Mouse (Mus musculus) midbrain, postnatal 0 days (tissue): ENCODE data around the gene Sh3kbp1. TPM values are rescaled to one million over a fixed set of nuclear protein-coding genes. Genes with fewer than 3 reads are reported as not detected.

Experiments
- ATAC-seq: fragments of 200-750 bp; cut with Nextera tagmentation; 2 replicates; pipeline ENCODE4 v1.8.0; 2017; ENCODE audit warnings: moderate number of reproducible peaks, mild to moderate bottlenecking, moderate TSS enrichment, moderate library complexity; ENCODE audit not compliant: low FRiP score
- DNase-seq: peaks from one replicate; pipeline ENCODE4 v3.0.0-alpha.2; 2015; ENCODE audit warnings: low spot score
- H3K27ac ChIP-seq: fragments of 300-500 bp; sonication (generic); 2 replicates; pipeline ENCODE4 v1.5.1; 2014; ENCODE audit warnings: low read depth, mild to moderate bottlenecking, low read length, mixed read lengths
- H3K27me3 ChIP-seq: fragments of 300-500 bp; sonication (generic); 2 replicates; pipeline ENCODE4 v1.6.1; 2014; ENCODE audit warnings: low read length, control low read depth, mixed read lengths; ENCODE audit not compliant: insufficient read depth
- H3K36me3 ChIP-seq: fragments of 300-500 bp; sonication (generic); 2 replicates; pipeline ENCODE4 v1.6.1; 2014; ENCODE audit warnings: low read length, control low read depth, mixed read lengths; ENCODE audit not compliant: insufficient read depth
- H3K4me1 ChIP-seq: fragments of 300-500 bp; sonication (generic); 2 replicates; pipeline ENCODE4 v1.6.1; 2014; ENCODE audit warnings: mild to moderate bottlenecking, control low read depth, antibody characterized with exemption, low read length, mixed read lengths; ENCODE audit not compliant: insufficient read depth
- H3K4me2 ChIP-seq: fragments of 300-500 bp; sonication (generic); 2 replicates; pipeline ENCODE4 v1.6.1; 2014; ENCODE audit warnings: low read depth, mild to moderate bottlenecking, low read length, mixed read lengths; ENCODE audit not compliant: poor library complexity, severe bottlenecking
- H3K4me3 ChIP-seq: fragments of 300-500 bp; sonication (generic); 2 replicates; pipeline ENCODE4 v1.5.1; 2014; ENCODE audit warnings: low read depth, mild to moderate bottlenecking, low read length, moderate library complexity
- H3K9ac ChIP-seq: fragments of 300-500 bp; sonication (generic); replicated peaks from 2 replicates; pipeline ENCODE4 v1.6.1; 2014; ENCODE audit warnings: mild to moderate bottlenecking, low read length, moderate library complexity, mixed read lengths; ENCODE audit not compliant: poor library complexity, severe bottlenecking
- H3K9me3 ChIP-seq: fragments of 300-500 bp; sonication (generic); 2 replicates; pipeline ENCODE4 v1.6.1; 2016; ENCODE audit warnings: low read length, control low read depth
- CTCF ChIP-seq: IDR thresholded peaks from 2 replicates; pipeline ENCODE4 v1.5.1; 2016; ENCODE audit warnings: antibody characterized with exemption, mild to moderate bottlenecking
- WGBS: fragments of 180-500 bp; shearing (Covaris S2); extraction: QIAGEN DNeasy Blood & Tissue Kit; methylation state at CpG from one replicate; pipeline ENCODE4 v1.1.7; 2014; 5-methylcytosine and 5-hydroxymethylcytosine counted together
- polyA plus RNA-seq: library from polyadenylated mRNA; unstranded; fragments of >200 nt; fragmentation: Nextera tagmentation; extraction: Ambion mirVana; gene quantifications from 2 replicates; pipeline ENCODE4 v1.2.1, GENCODE M21; 2015
- total RNA-seq: library from RNA; depleted of rRNA; stranded (reverse); fragments of >200 nt; gene quantifications from 2 replicates; pipeline ENCODE4 v1.2.3, GENCODE M21; 2014

Sh3kbp1 gene
- total and polyA plus RNA-seq, 2 experiments from 2014 or later, result 41.9 to 42.4 TPM

- no peak overlapping the region for H3K27ac ChIP-seq
- WGBS, result 65% methylated on average over 4 of the region's 4 CpGs
- no peak for TF ChIP-seq CTCF
- no peak overlapping the region for H3K4me2 ChIP-seq
- H3K4me3 ChIP-seq, result no peak overlapping the region
- no peak for ATAC-seq
- DNase-seq, result no peak
- H3K27me3 ChIP-seq, result no peaks in the 10 kb centered on the region
- H3K9me3 ChIP-seq, result no peaks in the 10 kb centered on the region
- H3K9ac ChIP-seq, result no peak overlapping the region
- H3K36me3 ChIP-seq, result no peaks in the 10 kb centered on the region
- H3K4me1 ChIP-seq, result no peaks in the 10 kb centered on the region
These were observed 12.9 kb downstream of the Sh3kbp1 start for GRCm38 (mm10) chrX:159639991-159640390.

GRCm38 (mm10) chrX:159645314-159645713 is 18.2 kb downstream of the Sh3kbp1 start:
- ATAC-seq, result no peak
- TF ChIP-seq CTCF, result no peak
- no peaks in the 10 kb centered on the region; the same call in 1 of the 2 replicates for H3K27me3 ChIP-seq
- H3K4me2 ChIP-seq, result no peak overlapping the region
- WGBS, result 95% methylated on average over 3 of the region's 3 CpGs
- DNase-seq, result no peak
- H3K9me3 ChIP-seq, result no peaks in the 10 kb centered on the region
- no peaks in the 10 kb centered on the region for H3K36me3 ChIP-seq
- H3K9ac ChIP-seq, result no peak overlapping the region
- no peaks in the 10 kb centered on the region for H3K4me1 ChIP-seq
- H3K27ac ChIP-seq, result no peak overlapping the region
- H3K4me3 ChIP-seq, result no peak overlapping the region

- no peak for TF ChIP-seq CTCF
- Histone ChIP-seq H3K4me1 (no peaks in the 10 kb centered on the region), H3K9me3 (no peaks in the 10 kb centered on the region), H3K9ac (no peak overlapping the region), H3K4me3 (no peak overlapping the region), H3K36me3 (no peaks in the 10 kb centered on the region), H3K27me3 (no peaks in the 10 kb centered on the region; the same call in 1 of the 2 replicates), H3K4me2 (no peak overlapping the region), H3K27ac (no peak overlapping the region)
- ATAC-seq, result no peak
- DNase-seq, result no peak
- 84% methylated on average over 5 of the region's 5 CpGs for WGBS
These were observed 20.5 kb downstream of the Sh3kbp1 start for GRCm38 (mm10) chrX:159647564-159647963.

- 89% methylated on average over 3 of the region's 3 CpGs for WGBS
- Histone ChIP-seq H3K9me3 (no peaks in the 10 kb centered on the region), H3K27me3 (no peaks in the 10 kb centered on the region; the same call in 1 of the 2 replicates), H3K4me1 (no peaks in the 10 kb centered on the region), H3K9ac (no peak overlapping the region), H3K27ac (no peak overlapping the region), H3K4me3 (no peak overlapping the region), H3K36me3 (no peaks in the 10 kb centered on the region), H3K4me2 (no peak overlapping the region)
- no peak for DNase-seq
- TF ChIP-seq CTCF, result no peak
- ATAC-seq, result no peak
These were observed 21.5 kb downstream of the Sh3kbp1 start for GRCm38 (mm10) chrX:159648598-159648997.

- Histone ChIP-seq H3K27me3 (no peaks in the 10 kb centered on the region; the same call in 1 of the 2 replicates), H3K36me3 (no peaks in the 10 kb centered on the region), H3K27ac (no peak overlapping the region), H3K4me3 (no peak overlapping the region), H3K4me1 (no peaks in the 10 kb centered on the region), H3K4me2 (no peak overlapping the region), H3K9ac (no peak overlapping the region), H3K9me3 (no peaks in the 10 kb centered on the region)
- WGBS, result 39% methylated on average over 11 of the region's 11 CpGs
- ATAC-seq, result no peak
- TF ChIP-seq CTCF, result no peak
- DNase-seq, result peak; percentile 2
These were observed 23.1 kb downstream of the Sh3kbp1 start for GRCm38 (mm10) chrX:159650130-159650678.

- Histone ChIP-seq H3K4me2 (no peak overlapping the region), H3K4me1 (no peaks in the 10 kb centered on the region), H3K9ac (no peak overlapping the region), H3K4me3 (no peak overlapping the region), H3K9me3 (no peaks in the 10 kb centered on the region), H3K27me3 (no peaks in the 10 kb centered on the region; the same call in 1 of the 2 replicates), H3K27ac (no peak overlapping the region), H3K36me3 (no peaks in the 10 kb centered on the region)
- WGBS, result 69% methylated on average over 6 of the region's 6 CpGs
- no peak for TF ChIP-seq CTCF
- ATAC-seq, result no peak
- no peak for DNase-seq
These were observed 23.7 kb downstream of the Sh3kbp1 start for GRCm38 (mm10) chrX:159650727-159651126.
